Mouse (Mus musculus) bone marrow, adult 2 months (tissue): ENCODE measurements around the gene Ephb1.

Experiments used
- CTCF ChIP-seq: fragments of 200-500 bp; IDR thresholded peaks from 2 replicates; pipeline ENCODE4 v1.5.1; 2011; ENCODE audit warnings: low read length, control low read depth; ENCODE audit not compliant: control insufficient read depth, insufficient read depth
- POLR2A ChIP-seq: fragments of 200-500 bp; IDR thresholded peaks from 2 replicates; pipeline ENCODE4 v1.6.1; 2011; ENCODE audit warnings: low read depth, mild to moderate bottlenecking, control low read depth, low read length, borderline replicate concordance; ENCODE audit not compliant: control insufficient read depth

GRCm38 (mm10) chr9:102033231-102033630 is 321.3 kb downstream of the Ephb1 start:
- TF ChIP-seq CTCF (no peak), POLR2A (no peak)
